Mouse (Mus musculus) embryonic fibroblast, embryonic 13.5 days (primary cell): Measurements from ENCODE around the gene Thbs3. TPM values are rescaled to one million over a fixed set of nuclear protein-coding genes. Genes with fewer than 3 reads are reported as not detected.
A peak's percentile ranks its signal among the peaks of the same experiment; 100 is the strongest.
"Not testable (repeated sequence)": the region's sequence is repeated elsewhere in the genome, so short reads cannot be mapped to it uniquely, and the experiment has no call there.

Experiments
- H3K27ac ChIP-seq: 2 replicates; pipeline ENCODE4 v1.5.1; 2012; ENCODE audit warnings: low read length, control low read depth, inconsistent platforms; ENCODE audit not compliant: insufficient read depth
- H3K4me1 ChIP-seq: 2 replicates; pipeline ENCODE4 v1.6.1; 2011; ENCODE audit warnings: low read length; ENCODE audit not compliant: control insufficient read depth, insufficient read depth
- H3K4me3 ChIP-seq: 2 replicates; pipeline ENCODE4 v1.5.1; 2011; ENCODE audit warnings: mild to moderate bottlenecking, control low read depth, low read length; ENCODE audit not compliant: insufficient read depth
- CTCF ChIP-seq: IDR thresholded peaks from 2 replicates; pipeline ENCODE4 v1.5.1; 2011; ENCODE audit warnings: mild to moderate bottlenecking, control low read depth, low read length, moderate library complexity, borderline replicate concordance; ENCODE audit not compliant: insufficient read depth
- POLR2A ChIP-seq: IDR thresholded peaks from 2 replicates; pipeline ENCODE4 v1.6.1; 2011; ENCODE audit warnings: low read depth, mild to moderate bottlenecking, control low read depth, low read length, moderate library complexity
- polyA plus RNA-seq: library from polyadenylated mRNA; stranded (reverse); fragments of >200 nt; gene quantifications from 2 replicates; pipeline ENCODE4 v1.2.4, GENCODE M21; 2011; ENCODE audit warnings: low read depth; ENCODE audit not compliant: missing spikeins, insufficient read length

Thbs3 gene
- polyA plus RNA-seq, 1 experiment = 83.1 TPM

GRCm38 (mm10) chr3:89209731-89210130 lies 5.2 kb upstream of the Thbs3 start:
- Histone ChIP-seq H3K27ac (no peak overlapping the region), H3K4me3 (no peak overlapping the region), H3K4me1 (peaks cover 5% of the 10 kb centered on the region; the same call in 1 of the 2 replicates)
- TF ChIP-seq CTCF (no peak), POLR2A (no peak)

- Histone ChIP-seq H3K4me1 (peaks cover 5% of the 10 kb centered on the region; the same call in 1 of the 2 replicates), H3K4me3 (no peak overlapping the region), H3K27ac (no peak overlapping the region)
- TF ChIP-seq POLR2A = no peak
- no peak for TF ChIP-seq CTCF
Observed at GRCm38 (mm10) chr3:89210162-89210561, 4.8 kb upstream of the Thbs3 start.

- H3K4me1 ChIP-seq = peaks cover 5% of the 10 kb centered on the region; the same call in 1 of the 2 replicates
- H3K27ac ChIP-seq = no peak overlapping the region
- TF ChIP-seq POLR2A = 0 out of 2 replicates have a peak, but pooled peaks have one; percentile 4
- no peak for TF ChIP-seq CTCF
- H3K4me3 ChIP-seq = no peak overlapping the region
Observed at GRCm38 (mm10) chr3:89210731-89211130, 4.2 kb upstream of the Thbs3 start.

GRCm38 (mm10) chr3:89213803-89214530 lies 1.0 kb upstream of the Thbs3 start:
- Histone ChIP-seq H3K4me1 (peaks cover 5% of the 10 kb centered on the region; the same call in 1 of the 2 replicates), H3K4me3 (peak overlapping the region; percentile 96), H3K27ac (peak overlapping the region; percentile 97)
- TF ChIP-seq POLR2A (peak; percentile 63), CTCF (no peak)

GRCm38 (mm10) chr3:89215853-89216252 lies 873 bp downstream of the Thbs3 start:
- TF ChIP-seq POLR2A (no peak), CTCF (peak; percentile 81; the same call in 1 of the 2 replicates)
- H3K27ac ChIP-seq = no peak overlapping the region
- peak overlapping the region; percentile 45 for H3K4me3 ChIP-seq
- H3K4me1 ChIP-seq = peaks cover 5% of the 10 kb centered on the region; the same call in 1 of the 2 replicates

- H3K4me1 ChIP-seq, H3K27ac ChIP-seq, H3K4me3 ChIP-seq: not testable (repeated sequence)
Observed at GRCm38 (mm10) chr3:89216407-89216806, 1.4 kb downstream of the Thbs3 start.

- H3K4me1 ChIP-seq = no peaks in the 10 kb centered on the region
- H3K27ac ChIP-seq = no peak overlapping the region
Observed at GRCm38 (mm10) chr3:89218271-89218670, 3.3 kb downstream of the Thbs3 start.

GRCm38 (mm10) chr3:89219546-89219945 lies 4.6 kb downstream of the Thbs3 start:
- H3K4me1 ChIP-seq = no peaks in the 10 kb centered on the region
- no peak overlapping the region for H3K27ac ChIP-seq
- TF ChIP-seq CTCF (no peak), POLR2A (no peak)
- no peak overlapping the region for H3K4me3 ChIP-seq

More at GRCm38 (mm10) chr3:89218271-89218670, 3.3 kb downstream of the Thbs3 start:
- TF ChIP-seq CTCF = no peak
- no peak overlapping the region for H3K4me3 ChIP-seq

GRCm38 (mm10) chr3:89221167-89221566 lies 6.2 kb downstream of the Thbs3 start:
- TF ChIP-seq POLR2A (no peak), CTCF (no peak)
- H3K4me1 ChIP-seq = 0 out of 2 replicates have a peak, but pooled peaks cover 2% of the 10 kb centered on the region
- no peak overlapping the region for H3K4me3 ChIP-seq
- no peak overlapping the region for H3K27ac ChIP-seq

GRCm38 (mm10) chr3:89224796-89225195 lies 9.8 kb downstream of the Thbs3 start:
- TF ChIP-seq CTCF (no peak), POLR2A (no peak)
- H3K4me3 ChIP-seq = no peak overlapping the region
- H3K4me1 ChIP-seq = 0 out of 2 replicates have a peak, but pooled peaks cover 8% of the 10 kb centered on the region
- no peak overlapping the region for H3K27ac ChIP-seq
